Mouse (Mus musculus): ENCODE results near the gene Prr19. TPM values are rescaled to one million over a fixed set of nuclear protein-coding genes. Genes with fewer than 3 reads are reported as not detected.

Gene Prr19
- polyA plus RNA-seq, 2 experiments: 0.44 to 1.1 TPM

GRCm38 (mm10) chr7:25311193-25311592 is 10.0 kb downstream of the Prr19 start:
- TF ChIP-seq POLR2A (IDR thresholded peaks at IDR 0.05; ENCODE audit: borderline replicate concordance, extremely low read depth, insufficient read depth, insufficient read length): no peak
- Histone ChIP-seq H3K27me3 (ENCODE audit: control insufficient read depth, insufficient read depth, low read length) (peaks cover 31% of the 10 kb centered on the region), H3K27ac (replicated peaks; ENCODE audit: low read depth, low read length) (no peak overlapping the region), H3K9ac (ENCODE audit: low read depth, low read length, severe bottlenecking) (no peak overlapping the region), H3K4me2 (replicated peaks; ENCODE audit: low read depth, low read length, severe bottlenecking) (no peak overlapping the region), H3K36me3 (ENCODE audit: control insufficient read depth, insufficient read depth, low read length) (no peaks in the 10 kb centered on the region), H3K4me1 (ENCODE audit: control insufficient read depth, insufficient read depth, low read length) (peaks cover 11% of the 10 kb centered on the region), H3K4me3 (replicated peaks; ENCODE audit: low read length) (no peak overlapping the region), H3K9me3 (ENCODE audit: control insufficient read depth, low read length) (no peaks in the 10 kb centered on the region)
- ATAC-seq (ENCODE audit: low FRiP score, low read depth) (no peak), DNase-seq (ENCODE audit: low spot score) (no peak)
- WGBS: 79% methylated on average over 11 of the region's 11 CpGs

- TF ChIP-seq POLR2A (IDR thresholded peaks at IDR 0.05; ENCODE audit: borderline replicate concordance, extremely low read depth, insufficient read depth, insufficient read length): no peak
- H3K4me1 ChIP-seq (ENCODE audit: control insufficient read depth, insufficient read depth, low read length): peaks cover 11% of the 10 kb centered on the region
- H3K9ac ChIP-seq (ENCODE audit: low read depth, low read length, severe bottlenecking): no peak overlapping the region
- no peak overlapping the region for H3K4me3 ChIP-seq (replicated peaks; ENCODE audit: low read length)
- no peaks in the 10 kb centered on the region for H3K36me3 ChIP-seq (ENCODE audit: control insufficient read depth, insufficient read depth, low read length)
- peaks cover 31% of the 10 kb centered on the region for H3K27me3 ChIP-seq (ENCODE audit: control insufficient read depth, insufficient read depth, low read length)
- 42% methylated on average over 7 of the region's 7 CpGs for WGBS
- no peaks in the 10 kb centered on the region for H3K9me3 ChIP-seq (ENCODE audit: control insufficient read depth, low read length)
- H3K4me2 ChIP-seq (replicated peaks; ENCODE audit: low read depth, low read length, severe bottlenecking): no peak overlapping the region
- no peak for ATAC-seq (ENCODE audit: low FRiP score, low read depth)
- no peak for DNase-seq (ENCODE audit: low spot score)
- H3K27ac ChIP-seq (replicated peaks; ENCODE audit: low read depth, low read length): no peak overlapping the region
Observed at GRCm38 (mm10) chr7:25313325-25313724, 12.1 kb downstream of the Prr19 start.

- TF ChIP-seq POLR2A (IDR thresholded peaks at IDR 0.05; ENCODE audit: borderline replicate concordance, extremely low read depth, insufficient read depth, insufficient read length): no peak
- ATAC-seq (ENCODE audit: low FRiP score, low read depth) (no peak), DNase-seq (ENCODE audit: low spot score) (no peak)
- peaks cover 31% of the 10 kb centered on the region for H3K27me3 ChIP-seq (ENCODE audit: control insufficient read depth, insufficient read depth, low read length)
- no peak overlapping the region for H3K27ac ChIP-seq (replicated peaks; ENCODE audit: low read depth, low read length)
- WGBS: 2% methylated on average over 45 of the region's 51 CpGs
- H3K4me3 ChIP-seq (replicated peaks; ENCODE audit: low read length): peak overlapping the region; percentile 70
- peaks cover 11% of the 10 kb centered on the region for H3K4me1 ChIP-seq (ENCODE audit: control insufficient read depth, insufficient read depth, low read length)
- peak overlapping the region; percentile 82 for H3K4me2 ChIP-seq (replicated peaks; ENCODE audit: low read depth, low read length, severe bottlenecking)
- H3K9ac ChIP-seq (ENCODE audit: low read depth, low read length, severe bottlenecking): peak overlapping the region; percentile 51
- H3K36me3 ChIP-seq (ENCODE audit: control insufficient read depth, insufficient read depth, low read length): no peaks in the 10 kb centered on the region
- no peaks in the 10 kb centered on the region for H3K9me3 ChIP-seq (ENCODE audit: control insufficient read depth, low read length)
Observed at GRCm38 (mm10) chr7:25314606-25315305, 13.5 kb downstream of the Prr19 start.

- TF ChIP-seq POLR2A (IDR thresholded peaks at IDR 0.05; ENCODE audit: borderline replicate concordance, extremely low read depth, insufficient read depth, insufficient read length): no peak
- Histone ChIP-seq H3K4me1 (ENCODE audit: control insufficient read depth, insufficient read depth, low read length) (peaks cover 11% of the 10 kb centered on the region), H3K9ac (ENCODE audit: low read depth, low read length, severe bottlenecking) (peak overlapping the region; percentile 51), H3K9me3 (ENCODE audit: control insufficient read depth, low read length) (no peaks in the 10 kb centered on the region), H3K4me2 (replicated peaks; ENCODE audit: low read depth, low read length, severe bottlenecking) (peak overlapping the region; percentile 82), H3K36me3 (ENCODE audit: control insufficient read depth, insufficient read depth, low read length) (no peaks in the 10 kb centered on the region), H3K27me3 (ENCODE audit: control insufficient read depth, insufficient read depth, low read length) (peaks cover 31% of the 10 kb centered on the region), H3K27ac (replicated peaks; ENCODE audit: low read depth, low read length) (no peak overlapping the region), H3K4me3 (replicated peaks; ENCODE audit: low read length) (peak overlapping the region; percentile 70)
- WGBS: under 1% methylated on average over 47 of the region's 69 CpGs
- DNase-seq (ENCODE audit: low spot score) (no peak), ATAC-seq (ENCODE audit: low FRiP score, low read depth) (no peak)
Observed at GRCm38 (mm10) chr7:25315306-25316041, 14.3 kb downstream of the Prr19 start.

GRCm38 (mm10) chr7:25316532-25317445 is 15.6 kb downstream of the Prr19 start, which contains the start of gene Megf8:
TSS of gene Megf8 (plus strand) at chr7:25317164.
- ATAC-seq (ENCODE audit: low FRiP score, low read depth) (peak; percentile 98), DNase-seq (ENCODE audit: low spot score) (peak; percentile 100)
- Histone ChIP-seq H3K27me3 (ENCODE audit: control insufficient read depth, insufficient read depth, low read length) (peaks cover 31% of the 10 kb centered on the region), H3K4me3 (replicated peaks; ENCODE audit: low read length) (peak within 1 kb of the TSS; percentile 70), H3K9ac (ENCODE audit: low read depth, low read length, severe bottlenecking) (peak within 1 kb of the TSS; percentile 69), H3K36me3 (ENCODE audit: control insufficient read depth, insufficient read depth, low read length) (no peaks in the 10 kb centered on the region), H3K4me1 (ENCODE audit: control insufficient read depth, insufficient read depth, low read length) (peaks cover 19% of the 10 kb centered on the region), H3K4me2 (replicated peaks; ENCODE audit: low read depth, low read length, severe bottlenecking) (peak within 1 kb of the TSS; percentile 98), H3K9me3 (ENCODE audit: control insufficient read depth, low read length) (no peaks in the 10 kb centered on the region), H3K27ac (replicated peaks; ENCODE audit: low read depth, low read length) (peak within 1 kb of the TSS; percentile 81)
- peak; percentile 29; the same call in 1 of the 2 replicates for TF ChIP-seq POLR2A (IDR thresholded peaks at IDR 0.05; ENCODE audit: borderline replicate concordance, extremely low read depth, insufficient read depth, insufficient read length)
- WGBS: under 1% methylated on average over 52 of the region's 52 CpGs

Measured in limb, embryonic 14.5 days (tissue).